Mouse (Mus musculus): ENCODE data around the gene Zrsr1. TPM values are rescaled to one million over a fixed set of nuclear protein-coding genes. Genes with fewer than 3 reads are reported as not detected.

Zrsr1 gene
- polyA plus RNA-seq, 1 experiment from 2014 or later: 1.4 TPM

- 26% methylated on average over 4 of the region's 4 CpGs for WGBS
- Histone ChIP-seq H3K9me3 (ENCODE audit: control insufficient read depth, low read length) (no peaks in the 10 kb centered on the region), H3K27me3 (replicated peaks; ENCODE audit: control insufficient read depth, insufficient read depth, low read length) (no peaks in the 10 kb centered on the region), H3K4me2 (ENCODE audit: low read length) (peak overlapping the region; percentile 84), H3K36me3 (ENCODE audit: control insufficient read depth, insufficient read depth, low read length) (peaks cover 13% of the 10 kb centered on the region), H3K4me3 (ENCODE audit: low read depth, low read length) (peak overlapping the region; percentile 69), H3K9ac (ENCODE audit: low read length) (peak overlapping the region; percentile 71; the same call in 1 of the 2 replicates), H3K4me1 (replicated peaks; ENCODE audit: control insufficient read depth, insufficient read depth, low read length) (peaks cover 4% of the 10 kb centered on the region), H3K27ac (ENCODE audit: low read depth) (no peak overlapping the region)
- ATAC-seq (replicated peaks; ENCODE audit: low FRiP score, low TSS enrichment, low read depth): no peak
- no peak for DNase-seq (ENCODE audit: low spot score)
Observed at GRCm38 (mm10) chr11:23008824-23009200, 37.0 kb downstream of the Zrsr1 start.

- 55% methylated on average over 1 of the region's 1 CpGs for WGBS
- no peaks in the 10 kb centered on the region for H3K4me1 ChIP-seq (replicated peaks; ENCODE audit: control insufficient read depth, insufficient read depth, low read length)
- no peaks in the 10 kb centered on the region for H3K9me3 ChIP-seq (ENCODE audit: control insufficient read depth, low read length)
- H3K9ac ChIP-seq (ENCODE audit: low read length): no peak overlapping the region
- no peak for DNase-seq (ENCODE audit: low spot score)
- no peak for ATAC-seq (replicated peaks; ENCODE audit: low FRiP score, low TSS enrichment, low read depth)
- no peak overlapping the region for H3K27ac ChIP-seq (ENCODE audit: low read depth)
- H3K4me2 ChIP-seq (ENCODE audit: low read length): no peak overlapping the region
- no peak overlapping the region for H3K4me3 ChIP-seq (ENCODE audit: low read depth, low read length)
- no peaks in the 10 kb centered on the region for H3K27me3 ChIP-seq (replicated peaks; ENCODE audit: control insufficient read depth, insufficient read depth, low read length)
- no peaks in the 10 kb centered on the region for H3K36me3 ChIP-seq (ENCODE audit: control insufficient read depth, insufficient read depth, low read length)
Observed at GRCm38 (mm10) chr11:23013096-23013495, 41.3 kb downstream of the Zrsr1 start.

GRCm38 (mm10) chr11:23013580-23014294 is 41.9 kb downstream of the Zrsr1 start:
- H3K9me3 ChIP-seq (ENCODE audit: control insufficient read depth, low read length): no peaks in the 10 kb centered on the region
- no peaks in the 10 kb centered on the region for H3K27me3 ChIP-seq (replicated peaks; ENCODE audit: control insufficient read depth, insufficient read depth, low read length)
- no peak overlapping the region for H3K27ac ChIP-seq (ENCODE audit: low read depth)
- DNase-seq (ENCODE audit: low spot score): no peak
- H3K4me1 ChIP-seq (replicated peaks; ENCODE audit: control insufficient read depth, insufficient read depth, low read length): no peaks in the 10 kb centered on the region
- no peak overlapping the region for H3K9ac ChIP-seq (ENCODE audit: low read length)
- H3K4me3 ChIP-seq (ENCODE audit: low read depth, low read length): no peak overlapping the region
- H3K4me2 ChIP-seq (ENCODE audit: low read length): no peak overlapping the region
- no peaks in the 10 kb centered on the region for H3K36me3 ChIP-seq (ENCODE audit: control insufficient read depth, insufficient read depth, low read length)
- WGBS: 87% methylated on average over 4 of the region's 4 CpGs
- no peak for ATAC-seq (replicated peaks; ENCODE audit: low FRiP score, low TSS enrichment, low read depth)

- Histone ChIP-seq H3K4me3 (ENCODE audit: low read depth, low read length) (no peak overlapping the region), H3K4me1 (replicated peaks; ENCODE audit: control insufficient read depth, insufficient read depth, low read length) (no peaks in the 10 kb centered on the region), H3K27me3 (replicated peaks; ENCODE audit: control insufficient read depth, insufficient read depth, low read length) (no peaks in the 10 kb centered on the region), H3K36me3 (ENCODE audit: control insufficient read depth, insufficient read depth, low read length) (no peaks in the 10 kb centered on the region), H3K9me3 (ENCODE audit: control insufficient read depth, low read length) (no peaks in the 10 kb centered on the region), H3K4me2 (ENCODE audit: low read length) (no peak overlapping the region), H3K27ac (ENCODE audit: low read depth) (no peak overlapping the region), H3K9ac (ENCODE audit: low read length) (no peak overlapping the region)
- DNase-seq (ENCODE audit: low spot score): no peak
- ATAC-seq (replicated peaks; ENCODE audit: low FRiP score, low TSS enrichment, low read depth): no peak
- 82% methylated on average over 6 of the region's 6 CpGs for WGBS
Observed at GRCm38 (mm10) chr11:23014996-23015395, 43.2 kb downstream of the Zrsr1 start.

GRCm38 (mm10) chr11:23017943-23018342 is 46.1 kb downstream of the Zrsr1 start:
- Histone ChIP-seq H3K9me3 (ENCODE audit: control insufficient read depth, low read length) (no peaks in the 10 kb centered on the region), H3K4me1 (replicated peaks; ENCODE audit: control insufficient read depth, insufficient read depth, low read length) (no peaks in the 10 kb centered on the region), H3K9ac (ENCODE audit: low read length) (no peak overlapping the region), H3K4me3 (ENCODE audit: low read depth, low read length) (no peak overlapping the region), H3K36me3 (ENCODE audit: control insufficient read depth, insufficient read depth, low read length) (no peaks in the 10 kb centered on the region), H3K27ac (ENCODE audit: low read depth) (no peak overlapping the region), H3K4me2 (ENCODE audit: low read length) (no peak overlapping the region), H3K27me3 (replicated peaks; ENCODE audit: control insufficient read depth, insufficient read depth, low read length) (no peaks in the 10 kb centered on the region)
- ATAC-seq (replicated peaks; ENCODE audit: low FRiP score, low TSS enrichment, low read depth) (no peak), DNase-seq (ENCODE audit: low spot score) (no peak)
- 85% methylated on average over 4 of the region's 4 CpGs for WGBS

GRCm38 (mm10) chr11:23020116-23020770 is 48.4 kb downstream of the Zrsr1 start:
- H3K36me3 ChIP-seq (ENCODE audit: control insufficient read depth, insufficient read depth, low read length): no peaks in the 10 kb centered on the region
- 67% methylated on average over 24 of the region's 24 CpGs for WGBS
- no peaks in the 10 kb centered on the region for H3K27me3 ChIP-seq (replicated peaks; ENCODE audit: control insufficient read depth, insufficient read depth, low read length)
- no peak overlapping the region for H3K27ac ChIP-seq (ENCODE audit: low read depth)
- no peak overlapping the region for H3K4me2 ChIP-seq (ENCODE audit: low read length)
- DNase-seq (ENCODE audit: low spot score): no peak
- no peak overlapping the region for H3K4me3 ChIP-seq (ENCODE audit: low read depth, low read length)
- H3K9ac ChIP-seq (ENCODE audit: low read length): no peak overlapping the region
- H3K4me1 ChIP-seq (replicated peaks; ENCODE audit: control insufficient read depth, insufficient read depth, low read length): no peaks in the 10 kb centered on the region
- ATAC-seq (replicated peaks; ENCODE audit: low FRiP score, low TSS enrichment, low read depth): no peak
- no peaks in the 10 kb centered on the region for H3K9me3 ChIP-seq (ENCODE audit: control insufficient read depth, low read length)

- WGBS: 90% methylated on average over 14 of the region's 14 CpGs
- Histone ChIP-seq H3K36me3 (ENCODE audit: control insufficient read depth, insufficient read depth, low read length) (no peaks in the 10 kb centered on the region), H3K27ac (ENCODE audit: low read depth) (no peak overlapping the region), H3K4me1 (replicated peaks; ENCODE audit: control insufficient read depth, insufficient read depth, low read length) (no peaks in the 10 kb centered on the region), H3K4me2 (ENCODE audit: low read length) (no peak overlapping the region), H3K27me3 (replicated peaks; ENCODE audit: control insufficient read depth, insufficient read depth, low read length) (no peaks in the 10 kb centered on the region), H3K4me3 (ENCODE audit: low read depth, low read length) (no peak overlapping the region), H3K9ac (ENCODE audit: low read length) (no peak overlapping the region), H3K9me3 (ENCODE audit: control insufficient read depth, low read length) (no peaks in the 10 kb centered on the region)
- ATAC-seq (replicated peaks; ENCODE audit: low FRiP score, low TSS enrichment, low read depth) (no peak), DNase-seq (ENCODE audit: low spot score) (no peak)
Observed at GRCm38 (mm10) chr11:23020841-23021240, 49.0 kb downstream of the Zrsr1 start.

- DNase-seq (ENCODE audit: low spot score) (no peak), ATAC-seq (replicated peaks; ENCODE audit: low FRiP score, low TSS enrichment, low read depth) (no peak)
- H3K4me3 ChIP-seq (ENCODE audit: low read depth, low read length): no peak overlapping the region
- no peak overlapping the region for H3K4me2 ChIP-seq (ENCODE audit: low read length)
- H3K27ac ChIP-seq (ENCODE audit: low read depth): no peak overlapping the region
- H3K4me1 ChIP-seq (replicated peaks; ENCODE audit: control insufficient read depth, insufficient read depth, low read length): no peaks in the 10 kb centered on the region
- no peak overlapping the region for H3K9ac ChIP-seq (ENCODE audit: low read length)
- no peaks in the 10 kb centered on the region for H3K36me3 ChIP-seq (ENCODE audit: control insufficient read depth, insufficient read depth, low read length)
- H3K9me3 ChIP-seq (ENCODE audit: control insufficient read depth, low read length): no peaks in the 10 kb centered on the region
- WGBS: 86% methylated on average over 2 of the region's 2 CpGs
- no peaks in the 10 kb centered on the region for H3K27me3 ChIP-seq (replicated peaks; ENCODE audit: control insufficient read depth, insufficient read depth, low read length)
Observed at GRCm38 (mm10) chr11:23023155-23023554, 51.4 kb downstream of the Zrsr1 start.

- Histone ChIP-seq H3K9ac (ENCODE audit: low read length) (no peak overlapping the region), H3K9me3 (ENCODE audit: control insufficient read depth, low read length) (no peaks in the 10 kb centered on the region), H3K4me3 (ENCODE audit: low read depth, low read length) (no peak overlapping the region), H3K4me2 (ENCODE audit: low read length) (no peak overlapping the region), H3K27ac (ENCODE audit: low read depth) (no peak overlapping the region), H3K4me1 (replicated peaks; ENCODE audit: control insufficient read depth, insufficient read depth, low read length) (no peaks in the 10 kb centered on the region), H3K36me3 (ENCODE audit: control insufficient read depth, insufficient read depth, low read length) (no peaks in the 10 kb centered on the region), H3K27me3 (replicated peaks; ENCODE audit: control insufficient read depth, insufficient read depth, low read length) (no peaks in the 10 kb centered on the region)
- WGBS: 85% methylated on average over 3 of the region's 3 CpGs
- DNase-seq (ENCODE audit: low spot score) (no peak), ATAC-seq (replicated peaks; ENCODE audit: low FRiP score, low TSS enrichment, low read depth) (no peak)
Observed at GRCm38 (mm10) chr11:23024169-23024568, 52.4 kb downstream of the Zrsr1 start.
